Mouse (Mus musculus) urinary bladder, adult 18-20 months (tissue): ENCODE results near the gene Pkdrej.
"Not testable (repeated sequence)": the region's sequence is repeated elsewhere in the genome, so short reads cannot be mapped to it uniquely, and the experiment has no call there.

Experiments used
- DNase-seq, 2 experiments: peaks; one replicate each; pipeline ENCODE4 v3.0.0; 2022; ENCODE audit warnings: low spot score in 2 of 2, mixed read lengths in 2 of 2

Pkdrej gene

GRCm38 (mm10) chr15:85821203-85822010 lies at the start of gene Pkdrej:
TSS of gene Pkdrej (minus strand) at chr15:85821734.
- no peak for DNase-seq

- DNase-seq, result peak; percentile 43 to 48
These were observed 46.2 kb upstream of the Pkdrej start for GRCm38 (mm10) chr15:85867696-85868095.

- DNase-seq, result not testable (repeated sequence)
These were observed 44.4 kb upstream of the Pkdrej start for GRCm38 (mm10) chr15:85865913-85866312.

DNA sequence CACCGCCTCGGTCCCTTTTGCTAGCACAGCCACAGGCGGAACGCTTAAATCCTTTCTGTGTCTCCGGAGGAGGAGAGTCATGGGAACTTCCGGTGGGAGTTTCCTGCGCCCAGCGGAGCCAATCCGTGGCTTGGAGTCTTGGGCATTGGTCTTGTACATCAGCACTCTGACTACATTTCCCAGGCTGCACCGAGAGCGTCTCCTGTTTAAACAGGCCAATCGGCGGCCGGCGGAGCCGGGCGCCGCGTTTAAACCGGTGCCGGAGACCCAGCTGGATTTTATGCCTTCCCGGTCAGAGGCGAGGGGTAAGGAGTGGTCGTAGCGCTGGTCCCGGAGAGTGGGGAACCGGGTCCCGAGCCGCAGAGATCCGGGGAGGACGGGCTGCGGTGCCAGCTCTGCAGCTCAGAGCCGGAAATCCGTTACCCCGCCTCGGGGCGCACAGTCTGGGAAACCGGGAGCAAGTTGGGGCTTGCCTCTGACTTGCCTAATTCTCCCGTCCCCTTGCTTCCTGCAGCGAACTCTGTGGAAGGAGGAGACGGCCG lies 38.0 kb upstream of the Pkdrej start, which contains the start of gene Gtse1:
Gtse1 (plus strand) TSS at position 256 of the 542 bp plus-strand sequence.
- peak; percentile 86 to 93 for DNase-seq

GRCm38 (mm10) chr15:85858980-85859489 lies 37.5 kb upstream of the Pkdrej start:
- DNase-seq, result no peak

GRCm38 (mm10) chr15:85851656-85852392 lies 30.3 kb upstream of the Pkdrej start:
- DNase-seq, result no peak

DNA sequence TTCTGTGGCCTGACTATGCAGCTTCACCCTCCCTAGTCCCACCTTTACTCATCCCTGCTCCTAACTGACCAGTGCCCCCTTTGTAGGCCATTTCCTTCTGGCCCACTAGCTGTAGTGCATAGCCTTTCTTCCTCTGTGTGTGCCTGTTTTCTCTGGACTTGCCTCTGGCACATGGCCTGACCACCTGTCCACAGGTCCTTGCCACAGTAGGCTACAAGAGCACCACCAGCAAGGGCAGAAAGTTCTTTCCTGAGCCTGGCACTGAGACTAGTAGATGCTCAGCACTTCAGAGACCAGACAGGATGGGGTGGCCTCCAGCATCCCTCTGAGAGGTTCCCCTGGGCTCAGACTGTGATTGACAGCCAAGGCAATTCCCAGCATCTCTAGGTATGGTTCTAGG lies 23.5 kb upstream of the Pkdrej start:
- no peak for DNase-seq

- no peak for DNase-seq
These were observed 20.3 kb upstream of the Pkdrej start for GRCm38 (mm10) chr15:85841796-85842360.

DNA sequence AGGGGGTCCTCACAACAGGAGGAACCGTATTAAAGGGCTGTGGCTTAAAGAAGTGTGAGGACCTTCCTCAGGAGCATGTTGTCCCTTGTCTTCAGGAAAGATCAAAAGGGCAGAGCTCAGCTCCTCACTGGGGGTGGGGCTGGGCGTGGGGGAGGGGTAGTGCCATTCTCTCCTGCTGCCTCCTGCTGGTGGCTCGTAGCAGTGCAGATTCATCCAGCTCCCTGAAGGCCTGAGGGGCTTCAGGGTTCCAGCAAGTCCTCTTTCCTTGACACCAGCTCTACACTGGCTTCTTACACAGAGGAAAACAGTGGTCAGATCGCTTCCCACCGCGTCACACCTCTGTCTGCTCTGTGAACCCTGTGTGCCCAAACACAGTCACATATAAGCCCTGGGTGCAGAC lies 19.4 kb upstream of the Pkdrej start:
- DNase-seq, result no peak

DNA sequence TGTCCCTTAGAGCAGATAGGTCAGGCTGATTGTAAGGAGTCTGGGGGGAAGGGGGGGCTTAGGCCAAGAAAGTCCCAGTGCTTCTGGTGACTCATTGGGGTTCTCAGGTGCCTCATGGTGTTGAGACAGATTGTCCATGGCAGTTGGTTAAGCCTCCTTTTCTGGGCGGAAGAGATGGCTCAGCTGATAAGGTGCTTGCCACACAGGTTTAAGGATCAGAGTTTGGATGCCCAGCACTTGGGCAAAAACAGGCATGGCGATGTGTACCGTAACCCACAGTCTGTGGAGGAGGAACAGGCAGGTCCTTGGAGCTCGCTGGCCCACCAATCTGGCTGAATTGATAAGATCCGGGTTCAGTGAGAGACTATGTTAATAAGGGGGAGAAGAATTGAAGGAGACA lies 15.4 kb upstream of the Pkdrej start:
- peak; percentile 71 to 73 for DNase-seq

GRCm38 (mm10) chr15:85835335-85835734 lies 13.8 kb upstream of the Pkdrej start:
- no peak for DNase-seq

DNA sequence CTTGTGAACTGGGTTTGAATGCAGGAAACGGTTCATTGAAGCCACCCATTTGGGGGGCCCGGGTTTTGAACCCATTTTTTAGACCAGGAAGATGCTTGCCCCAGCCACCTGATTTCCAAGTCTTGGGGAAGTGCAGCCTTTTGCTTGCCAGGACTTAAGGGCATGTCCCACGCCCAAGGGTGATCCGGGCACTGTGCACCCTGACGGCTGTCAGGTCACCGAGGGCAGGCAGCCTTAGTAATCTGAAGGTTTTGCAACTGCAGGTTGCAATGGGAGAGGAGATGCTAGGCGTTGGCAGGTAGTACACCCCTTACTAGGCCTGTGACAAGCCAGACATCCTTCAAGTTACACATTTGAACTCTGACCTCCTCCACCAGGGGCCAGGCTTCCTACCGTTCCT lies 11.1 kb upstream of the Pkdrej start:
- no peak for DNase-seq

DNA sequence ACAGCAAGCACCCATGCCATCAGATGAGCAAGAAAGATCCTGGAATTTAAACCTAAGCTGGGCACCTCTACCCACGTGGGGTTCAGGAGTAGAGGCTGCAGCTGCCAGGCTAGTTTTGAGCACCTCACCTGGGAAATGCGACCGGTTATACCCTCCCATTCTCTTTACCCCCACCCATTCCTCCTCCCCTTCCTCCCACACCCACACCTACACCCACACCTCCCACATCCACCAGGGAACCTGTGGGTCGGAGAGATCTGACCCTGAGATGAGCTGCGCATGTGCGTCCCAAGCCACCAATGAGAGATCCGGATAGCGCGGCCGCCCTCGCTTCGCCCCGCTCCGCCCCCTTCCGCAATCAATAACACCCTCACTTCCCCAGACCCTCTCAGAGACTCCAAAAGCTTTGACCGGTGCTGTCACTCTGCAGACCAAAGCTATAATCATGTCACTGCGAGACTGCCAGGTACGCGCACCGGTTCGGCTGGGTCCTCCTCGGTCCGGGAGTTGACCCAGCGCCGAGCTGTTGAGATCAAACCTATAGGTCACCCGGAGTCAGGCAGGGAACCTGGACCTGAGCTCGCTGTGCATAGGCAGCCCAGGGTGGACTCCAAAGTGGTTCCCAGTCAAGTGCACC lies 10.5 kb upstream of the Pkdrej start, which contains the start of gene Ttc38:
Ttc38 (plus strand) TSS at position 353 of the 637 bp plus-strand sequence.
- DNase-seq, result peak; percentile 72 to 86

GRCm38 (mm10) chr15:85829470-85829869 lies 7.9 kb upstream of the Pkdrej start:
- DNase-seq, result no peak

GRCm38 (mm10) chr15:85828071-85828470 lies 6.5 kb upstream of the Pkdrej start:
- no peak for DNase-seq

GRCm38 (mm10) chr15:85826676-85827075 lies 5.1 kb upstream of the Pkdrej start:
- no peak for DNase-seq

- DNase-seq, result no peak
These were observed 451 bp upstream of the Pkdrej start for GRCm38 (mm10) chr15:85822011-85822359.

GRCm38 (mm10) chr15:85813428-85813827 lies 8.1 kb downstream of the Pkdrej start:
- no peak for DNase-seq

GRCm38 (mm10) chr15:85811535-85812277 lies 9.8 kb downstream of the Pkdrej start, which contains the start of gene Cdpf1:
TSS of gene Cdpf1 (minus strand) at chr15:85811697.
- DNase-seq, result peak; percentile 98 to 100

GRCm38 (mm10) chr15:85810806-85811521 lies 10.6 kb downstream of the Pkdrej start:
- DNase-seq, result peak; percentile 27 to 68
